Mouse (Mus musculus) lung, adult 2 months (tissue): ENCODE measurements around the gene 2310034G01Rik.

Experiments used
- CTCF ChIP-seq: fragments of 200-500 bp; IDR thresholded peaks from 2 replicates; pipeline ENCODE4 v1.5.1; 2011; ENCODE audit warnings: mild to moderate bottlenecking, low read length, control low read depth; ENCODE audit not compliant: insufficient read depth
- POLR2A ChIP-seq: fragments of 200-500 bp; IDR thresholded peaks from 2 replicates; pipeline ENCODE4 v1.6.1; 2011; ENCODE audit warnings: low read depth, mild to moderate bottlenecking, control low read depth, low read length, borderline replicate concordance; ENCODE audit errors: extremely low read depth

DNA sequence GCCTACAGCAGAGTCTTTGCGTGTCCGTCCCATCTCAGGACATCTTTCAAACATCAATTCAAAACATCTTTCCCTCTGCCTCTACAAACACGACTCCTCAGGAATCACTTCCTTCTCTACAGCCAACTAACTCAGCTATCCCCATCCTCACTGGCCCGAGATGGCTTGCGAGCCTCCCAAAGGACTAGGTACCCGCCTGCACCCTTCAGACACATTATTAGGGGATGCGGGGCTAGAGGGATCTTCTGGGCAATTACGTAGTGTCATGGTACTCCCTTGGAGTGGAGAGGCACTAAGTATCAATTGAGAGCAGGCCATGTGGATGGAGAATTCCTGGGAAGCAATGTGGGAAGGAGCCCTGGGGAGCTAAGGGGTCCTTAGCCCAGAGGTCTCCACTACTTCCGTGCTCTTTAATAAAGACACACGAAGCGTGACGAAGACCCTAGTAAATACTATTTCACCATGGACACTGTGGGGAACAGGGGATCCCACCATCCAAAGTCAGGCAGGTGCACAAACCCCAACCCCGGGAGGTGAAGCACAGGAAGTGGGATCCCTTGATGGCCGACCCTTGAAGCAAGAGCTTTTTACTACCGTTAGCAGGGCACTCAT is 12.3 kb downstream of the 2310034G01Rik start:
- TF ChIP-seq CTCF: no peak
- no peak for TF ChIP-seq POLR2A
